Mouse (Mus musculus) liver, embryonic 13.5 days (tissue): ENCODE measurements around the gene Map4k1. TPM values are rescaled to one million over a fixed set of nuclear protein-coding genes. Genes with fewer than 3 reads are reported as not detected.
A peak's percentile ranks its signal among the peaks of the same experiment; 100 is the strongest.

Source experiments
- ATAC-seq: fragments of 200-750 bp; cut with Nextera tagmentation; 2 replicates; pipeline ENCODE4 v1.8.0; 2017; ENCODE audit warnings: low read depth, mild to moderate bottlenecking, moderate number of reproducible peaks, moderate library complexity
- DNase-seq: peaks from one replicate; pipeline ENCODE4 v3.0.0; 2022
- H3K27ac ChIP-seq: fragments of 300-500 bp; sonication (generic); 2 replicates; pipeline ENCODE4 v1.5.1; 2015; ENCODE audit warnings: moderate library complexity, mild to moderate bottlenecking, inconsistent platforms
- H3K27me3 ChIP-seq: fragments of 300-500 bp; sonication (generic); 2 replicates; pipeline ENCODE4 v1.6.1; 2015; ENCODE audit warnings: mild to moderate bottlenecking, inconsistent platforms
- H3K36me3 ChIP-seq: fragments of 300-500 bp; sonication (generic); 2 replicates; pipeline ENCODE4 v1.6.1; 2015; ENCODE audit warnings: mild to moderate bottlenecking, inconsistent platforms
- H3K4me1 ChIP-seq: fragments of 300-500 bp; sonication (generic); replicated peaks from 2 replicates; pipeline ENCODE4 v1.6.1; 2015; ENCODE audit warnings: inconsistent platforms
- H3K4me2 ChIP-seq: fragments of 300-500 bp; sonication (generic); 2 replicates; pipeline ENCODE4 v1.6.1; 2015; ENCODE audit warnings: inconsistent platforms, mild to moderate bottlenecking, moderate library complexity
- H3K4me3 ChIP-seq: fragments of 300-500 bp; sonication (generic); replicated peaks from 2 replicates; pipeline ENCODE4 v1.5.1; 2015; ENCODE audit warnings: mild to moderate bottlenecking, inconsistent platforms
- H3K9ac ChIP-seq: fragments of 300-500 bp; sonication (generic); 2 replicates; pipeline ENCODE4 v1.6.1; 2015; ENCODE audit warnings: mild to moderate bottlenecking, inconsistent platforms
- H3K9me3 ChIP-seq: fragments of 300-500 bp; sonication (generic); replicated peaks from 2 replicates; pipeline ENCODE4 v1.6.1; 2016; ENCODE audit warnings: inconsistent platforms
- WGBS: fragments of 180-500 bp; shearing (Covaris S2); methylation state at CpG from one replicate; pipeline ENCODE4 v1.1.7; 2015; ENCODE audit not compliant: insufficient replicate concordance; 5-methylcytosine and 5-hydroxymethylcytosine counted together
- polyA plus RNA-seq: library from polyadenylated mRNA; unstranded; fragments of >200 nt; fragmentation: Nextera tagmentation; extraction: Ambion mirVana; gene quantifications from 2 replicates; pipeline ENCODE4 v1.2.1, GENCODE M21; 2015

Map4k1 gene
- polyA plus RNA-seq, 1 experiment from 2014 or later = 29.1 TPM

GRCm38 (mm10) chr7:29029690-29030656 is 48.1 kb downstream of the Map4k1 start:
- H3K4me1 ChIP-seq = peaks cover 54% of the 10 kb centered on the region
- peak; percentile 80 for DNase-seq
- 0 out of 2 replicates have a peak overlapping the region, but pooled peaks have one; percentile 1 for H3K9ac ChIP-seq
- peak overlapping the region; percentile 39 for H3K4me2 ChIP-seq
- WGBS = 37% methylated on average over 14 of the region's 14 CpGs
- no peaks in the 10 kb centered on the region for H3K36me3 ChIP-seq
- H3K27ac ChIP-seq = peak overlapping the region; percentile 92
- no peak overlapping the region for H3K4me3 ChIP-seq
- no peaks in the 10 kb centered on the region for H3K9me3 ChIP-seq
- no peaks in the 10 kb centered on the region for H3K27me3 ChIP-seq
- peak; percentile 99 for ATAC-seq

GRCm38 (mm10) chr7:29031641-29032040 is 49.8 kb downstream of the Map4k1 start:
- Histone ChIP-seq H3K4me2 (no peak overlapping the region), H3K9ac (no peak overlapping the region), H3K36me3 (no peaks in the 10 kb centered on the region), H3K4me1 (peaks cover 38% of the 10 kb centered on the region), H3K4me3 (no peak overlapping the region), H3K9me3 (no peaks in the 10 kb centered on the region), H3K27me3 (no peaks in the 10 kb centered on the region), H3K27ac (0 out of 2 replicates have a peak overlapping the region, but pooled peaks have one; percentile 47)
- ATAC-seq (no peak), DNase-seq (no peak)
- 70% methylated on average over 10 of the region's 10 CpGs for WGBS

GRCm38 (mm10) chr7:29032685-29033084 is 50.8 kb downstream of the Map4k1 start:
- Histone ChIP-seq H3K4me3 (no peak overlapping the region), H3K27ac (no peak overlapping the region), H3K9me3 (no peaks in the 10 kb centered on the region), H3K4me2 (no peak overlapping the region), H3K4me1 (peaks cover 35% of the 10 kb centered on the region), H3K9ac (no peak overlapping the region), H3K27me3 (no peaks in the 10 kb centered on the region), H3K36me3 (no peaks in the 10 kb centered on the region)
- WGBS = 72% methylated on average over 5 of the region's 5 CpGs
- DNase-seq = no peak
- no peak for ATAC-seq

- H3K27ac ChIP-seq = no peak overlapping the region
- ATAC-seq = no peak
- no peak overlapping the region for H3K4me2 ChIP-seq
- no peaks in the 10 kb centered on the region for H3K9me3 ChIP-seq
- peaks cover 10% of the 10 kb centered on the region for H3K4me1 ChIP-seq
- no peak overlapping the region for H3K9ac ChIP-seq
- H3K4me3 ChIP-seq = no peak overlapping the region
- 68% methylated on average over 6 of the region's 6 CpGs for WGBS
- no peaks in the 10 kb centered on the region for H3K27me3 ChIP-seq
- no peaks in the 10 kb centered on the region for H3K36me3 ChIP-seq
- DNase-seq = no peak
Observed at GRCm38 (mm10) chr7:29037261-29037660, 55.4 kb downstream of the Map4k1 start.

DNA sequence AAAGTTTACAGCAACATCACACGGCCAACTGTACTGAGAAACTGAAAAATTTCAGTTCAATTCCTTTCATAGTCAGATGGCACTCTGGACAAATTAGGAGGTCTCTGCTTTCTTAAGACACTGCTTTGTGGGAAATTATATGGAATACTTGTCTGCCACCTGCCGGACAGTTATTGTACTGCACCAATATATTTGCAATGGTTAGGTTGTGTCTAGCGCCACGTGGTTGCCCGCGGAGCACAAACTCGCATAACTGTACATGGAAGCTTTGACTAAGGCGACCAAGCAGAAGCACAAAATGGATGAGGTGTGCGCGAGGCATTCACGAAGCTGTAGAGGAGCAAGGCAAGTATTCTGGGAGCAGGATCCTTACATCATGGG is 57.7 kb downstream of the Map4k1 start:
- ATAC-seq (peak; percentile 55; the same call in 1 of the 2 replicates), DNase-seq (peak; percentile 76)
- H3K4me3 ChIP-seq = peak overlapping the region; percentile 63
- H3K4me1 ChIP-seq = peaks cover 25% of the 10 kb centered on the region
- H3K27me3 ChIP-seq = no peaks in the 10 kb centered on the region
- H3K36me3 ChIP-seq = no peaks in the 10 kb centered on the region; the same call in 1 of the 2 replicates
- H3K4me2 ChIP-seq = peak overlapping the region; percentile 85
- H3K9me3 ChIP-seq = no peaks in the 10 kb centered on the region
- H3K27ac ChIP-seq = no peak overlapping the region; the same call in 1 of the 2 replicates
- H3K9ac ChIP-seq = peak overlapping the region; percentile 75
- WGBS = under 1% methylated on average over 11 of the region's 11 CpGs

DNA sequence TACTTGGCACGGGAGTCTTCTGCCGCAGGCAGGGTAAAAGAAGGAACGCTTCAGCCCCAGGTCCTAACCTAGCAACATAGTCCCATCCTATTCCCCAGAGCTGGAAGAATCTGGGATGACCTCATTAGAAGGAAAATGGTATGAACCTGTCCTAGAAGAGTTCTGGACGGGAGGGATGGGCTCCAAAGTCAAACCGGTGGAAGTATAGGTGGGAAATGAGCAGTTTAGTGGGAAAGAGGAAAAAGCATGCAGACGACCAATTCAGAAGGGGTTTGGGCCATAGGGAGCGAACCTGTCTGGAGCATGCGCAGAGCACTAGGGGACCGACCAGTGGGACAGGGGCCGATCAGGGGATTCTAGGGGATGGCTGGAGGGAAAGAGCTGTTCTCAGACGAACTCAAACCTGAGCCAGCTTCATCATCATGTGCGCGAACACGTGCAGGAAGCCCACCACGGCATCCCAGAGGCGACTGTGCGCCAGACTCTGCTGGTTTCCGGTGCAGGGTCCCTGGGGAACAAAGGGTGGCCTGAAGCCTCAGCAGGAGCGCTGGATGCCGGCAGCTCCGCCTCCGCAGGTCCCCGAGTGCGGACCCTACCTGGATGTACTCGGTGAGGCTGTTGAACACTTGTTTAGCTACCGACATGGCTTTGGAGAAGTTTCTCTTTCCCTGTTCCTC is 58.3 kb downstream of the Map4k1 start:
- WGBS = under 1% methylated on average over 26 of the region's 26 CpGs
- peak overlapping the region; percentile 35; the same call in 1 of the 2 replicates for H3K27ac ChIP-seq
- DNase-seq (peak; percentile 32), ATAC-seq (peak; percentile 59)
- H3K27me3 ChIP-seq = no peaks in the 10 kb centered on the region
- H3K4me3 ChIP-seq = peak overlapping the region; percentile 63
- peak overlapping the region; percentile 85 for H3K4me2 ChIP-seq
- H3K36me3 ChIP-seq = no peaks in the 10 kb centered on the region; the same call in 1 of the 2 replicates
- peaks cover 25% of the 10 kb centered on the region for H3K4me1 ChIP-seq
- no peaks in the 10 kb centered on the region for H3K9me3 ChIP-seq
- peak overlapping the region; percentile 75 for H3K9ac ChIP-seq

- Histone ChIP-seq H3K27me3 (no peaks in the 10 kb centered on the region), H3K4me1 (peaks cover 25% of the 10 kb centered on the region), H3K27ac (no peak overlapping the region), H3K9ac (no peak overlapping the region), H3K9me3 (no peaks in the 10 kb centered on the region), H3K36me3 (no peaks in the 10 kb centered on the region; the same call in 1 of the 2 replicates), H3K4me3 (no peak overlapping the region), H3K4me2 (peak overlapping the region; percentile 85; the same call in 1 of the 2 replicates)
- no peak for ATAC-seq
- WGBS = 71% methylated on average over 5 of the region's 5 CpGs
- no peak for DNase-seq
Observed at GRCm38 (mm10) chr7:29041194-29041593, 59.3 kb downstream of the Map4k1 start.

DNA sequence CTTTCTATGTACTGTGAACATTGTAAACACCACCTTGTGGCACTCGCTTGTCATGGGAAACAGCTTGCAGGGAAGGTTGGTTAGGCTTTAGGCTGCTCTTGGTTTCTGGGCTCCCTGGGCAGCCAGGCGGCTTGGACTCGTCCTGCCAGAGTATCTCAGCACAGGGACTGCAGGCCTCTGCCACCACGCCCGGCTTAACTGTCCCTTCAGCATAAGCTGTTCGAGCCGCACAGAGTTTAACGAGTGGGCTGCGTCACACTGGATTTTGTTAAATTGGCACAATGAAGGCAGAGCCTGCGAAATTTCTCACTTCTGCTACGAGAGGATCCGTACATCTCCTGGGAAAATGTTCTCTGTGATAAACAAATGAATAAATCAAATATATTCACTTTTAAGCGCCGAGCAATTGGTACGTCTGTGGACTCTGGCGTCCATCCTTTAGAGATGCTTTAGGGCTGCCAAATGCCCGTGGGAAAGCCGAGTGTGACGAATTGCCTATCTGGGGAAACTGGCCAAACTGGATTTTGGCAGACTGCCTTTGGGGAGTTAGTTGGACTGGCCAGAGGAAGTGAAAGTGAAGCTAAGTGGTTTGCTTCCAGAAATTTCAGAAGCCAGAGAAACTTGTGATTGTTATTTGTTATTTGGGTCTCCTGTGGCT is 61.3 kb downstream of the Map4k1 start:
- no peak overlapping the region for H3K9ac ChIP-seq
- no peak for ATAC-seq
- H3K4me2 ChIP-seq = no peak overlapping the region
- no peak for DNase-seq
- H3K27me3 ChIP-seq = no peaks in the 10 kb centered on the region
- no peak overlapping the region for H3K27ac ChIP-seq
- H3K36me3 ChIP-seq = no peaks in the 10 kb centered on the region; the same call in 1 of the 2 replicates
- no peak overlapping the region for H3K4me3 ChIP-seq
- peaks cover 25% of the 10 kb centered on the region for H3K4me1 ChIP-seq
- H3K9me3 ChIP-seq = peaks cover 2% of the 10 kb centered on the region; the same call in 1 of the 2 replicates
- 76% methylated on average over 19 of the region's 19 CpGs for WGBS

GRCm38 (mm10) chr7:29043674-29044057 is 61.8 kb downstream of the Map4k1 start:
- Histone ChIP-seq H3K4me2 (no peak overlapping the region), H3K4me1 (peaks cover 25% of the 10 kb centered on the region), H3K9me3 (peaks cover 4% of the 10 kb centered on the region; the same call in 1 of the 2 replicates), H3K9ac (no peak overlapping the region), H3K27me3 (no peaks in the 10 kb centered on the region), H3K27ac (no peak overlapping the region), H3K4me3 (no peak overlapping the region), H3K36me3 (no peaks in the 10 kb centered on the region; the same call in 1 of the 2 replicates)
- ATAC-seq (no peak), DNase-seq (no peak)
- 51% methylated on average over 11 of the region's 11 CpGs for WGBS

DNA sequence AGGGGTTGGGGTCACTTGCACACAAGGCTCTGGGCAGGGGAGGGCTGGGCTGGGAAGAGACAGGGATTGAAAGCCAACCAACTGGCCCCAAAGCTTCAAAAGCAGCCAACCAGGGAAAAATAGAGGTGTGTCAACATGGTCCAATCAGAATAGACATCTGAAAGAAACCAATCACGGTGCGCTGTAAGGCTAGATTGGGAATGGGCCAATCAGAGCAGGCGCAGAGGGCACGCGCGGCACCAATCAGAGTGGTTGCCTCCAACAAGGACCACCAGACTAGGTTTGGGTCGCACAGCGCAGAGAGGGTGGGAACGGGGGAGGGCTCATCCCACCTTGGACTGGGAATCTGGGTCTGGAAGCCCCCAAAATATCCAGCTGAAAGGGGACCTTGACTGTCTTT is 62.5 kb downstream of the Map4k1 start:
- 73% methylated on average over 9 of the region's 9 CpGs for WGBS
- ATAC-seq (no peak), DNase-seq (no peak)

More for the DNA sequence above, 62.5 kb downstream of the Map4k1 start:
- Histone ChIP-seq H3K4me3 (no peak overlapping the region), H3K27ac (no peak overlapping the region), H3K36me3 (no peaks in the 10 kb centered on the region; the same call in 1 of the 2 replicates), H3K4me2 (no peak overlapping the region), H3K9me3 (peaks cover 4% of the 10 kb centered on the region; the same call in 1 of the 2 replicates), H3K4me1 (peaks cover 25% of the 10 kb centered on the region), H3K27me3 (no peaks in the 10 kb centered on the region), H3K9ac (no peak overlapping the region)
